Mouse (Mus musculus): ENCODE measurements around the gene Ppard.

Ppard gene

GRCm38 (mm10) chr17:28331241-28332112 lies 99.0 kb downstream of the Ppard start:
- ATAC-seq (ENCODE audit: insufficient number of reproducible peaks, low FRiP score, low TSS enrichment), result no peak

GRCm38 (mm10) chr17:28332113-28332914 lies 99.8 kb downstream of the Ppard start:
- no peak for ATAC-seq (ENCODE audit: insufficient number of reproducible peaks, low FRiP score, low TSS enrichment)

GRCm38 (mm10) chr17:28332915-28333546 lies 100.5 kb downstream of the Ppard start:
- no peak for ATAC-seq (ENCODE audit: insufficient number of reproducible peaks, low FRiP score, low TSS enrichment)

GRCm38 (mm10) chr17:28335267-28335666 lies 102.8 kb downstream of the Ppard start:
- no peak for ATAC-seq (ENCODE audit: insufficient number of reproducible peaks, low FRiP score, low TSS enrichment)

- ATAC-seq (ENCODE audit: insufficient number of reproducible peaks, low FRiP score, low TSS enrichment), result no peak
These were observed 105.0 kb downstream of the Ppard start for GRCm38 (mm10) chr17:28337547-28337946.

GRCm38 (mm10) chr17:28340578-28340977 lies 108.1 kb downstream of the Ppard start:
- no peak for ATAC-seq (ENCODE audit: insufficient number of reproducible peaks, low FRiP score, low TSS enrichment)

GRCm38 (mm10) chr17:28341091-28341490 lies 108.6 kb downstream of the Ppard start:
- ATAC-seq (ENCODE audit: insufficient number of reproducible peaks, low FRiP score, low TSS enrichment), result no peak

GRCm38 (mm10) chr17:28344050-28344607 lies 111.6 kb downstream of the Ppard start:
- no peak for ATAC-seq (ENCODE audit: insufficient number of reproducible peaks, low FRiP score, low TSS enrichment)

- no peak for ATAC-seq (ENCODE audit: insufficient number of reproducible peaks, low FRiP score, low TSS enrichment)
These were observed 112.2 kb downstream of the Ppard start for GRCm38 (mm10) chr17:28344670-28345069.

- ATAC-seq (ENCODE audit: insufficient number of reproducible peaks, low FRiP score, low TSS enrichment), result no peak
These were observed 112.8 kb downstream of the Ppard start for GRCm38 (mm10) chr17:28345271-28345721.

- ATAC-seq (ENCODE audit: insufficient number of reproducible peaks, low FRiP score, low TSS enrichment), result no peak
These were observed 113.4 kb downstream of the Ppard start for GRCm38 (mm10) chr17:28345882-28346281.

- no peak for ATAC-seq (ENCODE audit: insufficient number of reproducible peaks, low FRiP score, low TSS enrichment)
These were observed 114.8 kb downstream of the Ppard start for GRCm38 (mm10) chr17:28347327-28347726.

- ATAC-seq (ENCODE audit: insufficient number of reproducible peaks, low FRiP score, low TSS enrichment), result no peak
These were observed 115.7 kb downstream of the Ppard start for GRCm38 (mm10) chr17:28348211-28348610.

- no peak for ATAC-seq (ENCODE audit: insufficient number of reproducible peaks, low FRiP score, low TSS enrichment)
These were observed 116.9 kb downstream of the Ppard start for GRCm38 (mm10) chr17:28349264-28349880.

- no peak for ATAC-seq (ENCODE audit: insufficient number of reproducible peaks, low FRiP score, low TSS enrichment)
These were observed 117.5 kb downstream of the Ppard start for GRCm38 (mm10) chr17:28349901-28350465.

- no peak for ATAC-seq (ENCODE audit: insufficient number of reproducible peaks, low FRiP score, low TSS enrichment)
These were observed 118.2 kb downstream of the Ppard start, which contains the start of gene Tead3 for GRCm38 (mm10) chr17:28350466-28351352. Tead3 (minus strand) TSS chr17:28350817.
